Mouse (Mus musculus): Measurements from ENCODE around the gene Treml1. TPM values are rescaled to one million over a fixed set of nuclear protein-coding genes. Genes with fewer than 3 reads are reported as not detected.

The Treml1 gene
- polyA plus RNA-seq, 1 experiment = not detected

GRCm38 (mm10) chr17:48365511-48366155, 5.9 kb downstream of the Treml1 start:
- Histone ChIP-seq H3K4me3 (ENCODE audit: insufficient read depth, low read depth, low read length) (no peak overlapping the region), H3K4me1 (ENCODE audit: control insufficient read depth, insufficient read depth, low read length) (no peaks in the 10 kb centered on the region), H3K27ac (ENCODE audit: insufficient read depth, low read depth, low read length) (no peak overlapping the region)
- WGBS = 83% methylated on average over 9 of the region's 9 CpGs
- TF ChIP-seq CTCF (IDR thresholded peaks at IDR 0.05; ENCODE audit: insufficient read depth, low read depth, low read length) (no peak), POLR2A (IDR thresholded peaks at IDR 0.05; ENCODE audit: insufficient read depth, low read depth, low read length) (no peak)

GRCm38 (mm10) chr17:48366806-48367205, 7.1 kb downstream of the Treml1 start:
- TF ChIP-seq CTCF (IDR thresholded peaks at IDR 0.05; ENCODE audit: insufficient read depth, low read depth, low read length) = no peak
- TF ChIP-seq POLR2A (IDR thresholded peaks at IDR 0.05; ENCODE audit: insufficient read depth, low read depth, low read length) = no peak
- WGBS = 89% methylated on average over 5 of the region's 5 CpGs
- Histone ChIP-seq H3K4me1 (ENCODE audit: control insufficient read depth, insufficient read depth, low read length) (no peaks in the 10 kb centered on the region), H3K4me3 (ENCODE audit: insufficient read depth, low read depth, low read length) (no peak overlapping the region), H3K27ac (ENCODE audit: insufficient read depth, low read depth, low read length) (no peak overlapping the region)

- TF ChIP-seq CTCF (IDR thresholded peaks at IDR 0.05; ENCODE audit: insufficient read depth, low read depth, low read length) (no peak), POLR2A (IDR thresholded peaks at IDR 0.05; ENCODE audit: insufficient read depth, low read depth, low read length) (no peak)
- H3K4me3 ChIP-seq (ENCODE audit: insufficient read depth, low read depth, low read length) = no peak overlapping the region
- H3K4me1 ChIP-seq (ENCODE audit: control insufficient read depth, insufficient read depth, low read length) = 0 out of 2 replicates have a peak, but pooled peaks cover 2% of the 10 kb centered on the region
- H3K27ac ChIP-seq (ENCODE audit: insufficient read depth, low read depth, low read length) = no peak overlapping the region
These were observed 11.9 kb downstream of the Treml1 start for GRCm38 (mm10) chr17:48371621-48372020.

- H3K4me3 ChIP-seq (ENCODE audit: insufficient read depth, low read depth, low read length) = no peak overlapping the region
- H3K4me1 ChIP-seq (ENCODE audit: control insufficient read depth, insufficient read depth, low read length) = 0 out of 2 replicates have a peak, but pooled peaks cover 2% of the 10 kb centered on the region
- WGBS = 49% methylated on average over 8 of the region's 8 CpGs
- no peak overlapping the region for H3K27ac ChIP-seq (ENCODE audit: insufficient read depth, low read depth, low read length)
- no peak for TF ChIP-seq POLR2A (IDR thresholded peaks at IDR 0.05; ENCODE audit: insufficient read depth, low read depth, low read length)
- TF ChIP-seq CTCF (IDR thresholded peaks at IDR 0.05; ENCODE audit: insufficient read depth, low read depth, low read length) = no peak
These were observed 13.3 kb downstream of the Treml1 start for GRCm38 (mm10) chr17:48372987-48373386.

GRCm38 (mm10) chr17:48376102-48376501, 16.4 kb downstream of the Treml1 start:
- Histone ChIP-seq H3K4me3 (ENCODE audit: insufficient read depth, low read depth, low read length) (no peak overlapping the region), H3K27ac (ENCODE audit: insufficient read depth, low read depth, low read length) (no peak overlapping the region), H3K4me1 (ENCODE audit: control insufficient read depth, insufficient read depth, low read length) (0 out of 2 replicates have a peak, but pooled peaks cover 2% of the 10 kb centered on the region)
- whole genome bisulfite sequencing = 73% methylated on average over 1 of the region's 1 CpGs
- no peak for TF ChIP-seq POLR2A (IDR thresholded peaks at IDR 0.05; ENCODE audit: insufficient read depth, low read depth, low read length)
- TF ChIP-seq CTCF (IDR thresholded peaks at IDR 0.05; ENCODE audit: insufficient read depth, low read depth, low read length) = no peak

- Histone ChIP-seq H3K27ac (ENCODE audit: insufficient read depth, low read depth, low read length) (no peak overlapping the region), H3K4me3 (ENCODE audit: insufficient read depth, low read depth, low read length) (no peak overlapping the region), H3K4me1 (ENCODE audit: control insufficient read depth, insufficient read depth, low read length) (no peaks in the 10 kb centered on the region)
- TF ChIP-seq CTCF (IDR thresholded peaks at IDR 0.05; ENCODE audit: insufficient read depth, low read depth, low read length) (no peak), POLR2A (IDR thresholded peaks at IDR 0.05; ENCODE audit: insufficient read depth, low read depth, low read length) (no peak)
These were observed 19.3 kb downstream of the Treml1 start for GRCm38 (mm10) chr17:48379050-48379449.

- Histone ChIP-seq H3K27ac (ENCODE audit: insufficient read depth, low read depth, low read length) (no peak overlapping the region), H3K4me1 (ENCODE audit: control insufficient read depth, insufficient read depth, low read length) (no peaks in the 10 kb centered on the region), H3K4me3 (ENCODE audit: insufficient read depth, low read depth, low read length) (no peak overlapping the region)
- TF ChIP-seq CTCF (IDR thresholded peaks at IDR 0.05; ENCODE audit: insufficient read depth, low read depth, low read length) (no peak), POLR2A (IDR thresholded peaks at IDR 0.05; ENCODE audit: insufficient read depth, low read depth, low read length) (no peak)
- WGBS = 51% methylated on average over 2 of the region's 2 CpGs
These were observed 26.2 kb downstream of the Treml1 start for GRCm38 (mm10) chr17:48385786-48386461.

GRCm38 (mm10) chr17:48388666-48389065, 28.9 kb downstream of the Treml1 start:
- WGBS = 83% methylated on average over 2 of the region's 2 CpGs
- Histone ChIP-seq H3K4me1 (ENCODE audit: control insufficient read depth, insufficient read depth, low read length) (0 out of 2 replicates have a peak, but pooled peaks cover 2% of the 10 kb centered on the region), H3K27ac (ENCODE audit: insufficient read depth, low read depth, low read length) (no peak overlapping the region), H3K4me3 (ENCODE audit: insufficient read depth, low read depth, low read length) (no peak overlapping the region)
- TF ChIP-seq POLR2A (IDR thresholded peaks at IDR 0.05; ENCODE audit: insufficient read depth, low read depth, low read length) = no peak
- TF ChIP-seq CTCF (IDR thresholded peaks at IDR 0.05; ENCODE audit: insufficient read depth, low read depth, low read length) = no peak

GRCm38 (mm10) chr17:48389442-48389841, 29.7 kb downstream of the Treml1 start:
- Histone ChIP-seq H3K27ac (ENCODE audit: insufficient read depth, low read depth, low read length) (no peak overlapping the region), H3K4me1 (ENCODE audit: control insufficient read depth, insufficient read depth, low read length) (0 out of 2 replicates have a peak, but pooled peaks cover 2% of the 10 kb centered on the region), H3K4me3 (ENCODE audit: insufficient read depth, low read depth, low read length) (no peak overlapping the region)
- WGBS = 93% methylated on average over 5 of the region's 5 CpGs
- TF ChIP-seq POLR2A (IDR thresholded peaks at IDR 0.05; ENCODE audit: insufficient read depth, low read depth, low read length) = no peak
- no peak for TF ChIP-seq CTCF (IDR thresholded peaks at IDR 0.05; ENCODE audit: insufficient read depth, low read depth, low read length)
